Mouse (Mus musculus): ENCODE measurements around the gene Cobll1. TPM values are rescaled to one million over a fixed set of nuclear protein-coding genes. Genes with fewer than 3 reads are reported as not detected.
A peak's percentile ranks its signal among the peaks of the same experiment; 100 is the strongest.

Cobll1 gene
- total RNA-seq, 2 experiments from 2014 or later = 6.8 to 8.5 TPM

- no peak for DNase-seq (ENCODE audit: low spot score in 2 of 2)
- Histone ChIP-seq H3K4me3 (no peak overlapping the region), H3K27ac (no peak overlapping the region)
- no peak for TF ChIP-seq CTCF (conservative IDR thresholded peaks at IDR 0.05)
Measured at GRCm38 (mm10) chr2:65075840-65076239, 163.4 kb downstream of the Cobll1 start.

DNA sequence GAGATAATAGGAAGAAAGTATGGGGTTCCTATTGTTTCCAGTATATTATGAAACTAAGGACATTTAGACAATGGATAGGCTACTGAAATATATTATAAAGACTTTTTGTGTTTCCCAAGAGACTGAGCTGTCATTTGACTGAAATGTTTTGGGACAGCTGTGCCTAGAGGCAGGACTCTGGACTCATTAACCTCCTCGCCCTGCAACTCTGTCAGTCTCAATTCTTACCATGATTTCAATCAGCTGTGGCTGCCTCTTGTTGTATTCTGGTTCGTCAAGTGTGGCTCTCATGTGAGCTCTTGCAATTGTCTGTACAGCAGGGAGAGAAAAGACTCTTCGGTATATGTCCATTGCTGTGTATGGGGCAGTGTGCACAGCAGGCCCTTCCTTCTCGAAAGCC is 163.8 kb downstream of the Cobll1 start:
- H3K27ac ChIP-seq = no peak overlapping the region
- no peak for DNase-seq (ENCODE audit: low spot score in 2 of 2)
- TF ChIP-seq CTCF (conservative IDR thresholded peaks at IDR 0.05) = no peak
- no peak overlapping the region for H3K4me3 ChIP-seq

- H3K27ac ChIP-seq = 0 out of 2 replicates have a peak overlapping the region, but pooled peaks have one; percentile 4
- no peak for DNase-seq (ENCODE audit: low spot score in 2 of 2)
- no peak for TF ChIP-seq CTCF (conservative IDR thresholded peaks at IDR 0.05)
- H3K4me3 ChIP-seq = no peak overlapping the region
Measured at GRCm38 (mm10) chr2:65072205-65072604, 167.0 kb downstream of the Cobll1 start.

DNA sequence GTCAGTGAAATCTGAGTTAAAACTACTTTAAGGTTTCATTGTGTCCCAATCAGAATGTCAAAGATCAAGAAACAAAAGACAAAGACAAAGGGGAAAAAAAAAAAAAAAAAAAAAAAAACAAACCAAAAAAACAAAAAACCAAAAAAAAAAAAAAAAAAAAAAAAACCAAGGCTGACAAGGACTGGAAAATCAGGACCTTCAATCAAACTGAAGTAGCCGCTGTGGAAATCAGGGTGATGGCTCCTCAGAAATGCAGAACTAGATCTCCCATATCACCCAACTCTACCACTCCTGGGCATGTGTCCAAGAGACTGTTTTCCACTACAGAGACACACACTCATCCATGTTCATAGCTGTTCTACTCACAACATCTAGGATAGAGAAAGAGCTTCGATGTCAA is 185.4 kb downstream of the Cobll1 start:
- H3K27ac ChIP-seq = no peak overlapping the region
- no peak overlapping the region for H3K4me3 ChIP-seq
- no peak for TF ChIP-seq CTCF (conservative IDR thresholded peaks at IDR 0.05)
- DNase-seq (ENCODE audit: low spot score in 2 of 2) = no peak

DNA sequence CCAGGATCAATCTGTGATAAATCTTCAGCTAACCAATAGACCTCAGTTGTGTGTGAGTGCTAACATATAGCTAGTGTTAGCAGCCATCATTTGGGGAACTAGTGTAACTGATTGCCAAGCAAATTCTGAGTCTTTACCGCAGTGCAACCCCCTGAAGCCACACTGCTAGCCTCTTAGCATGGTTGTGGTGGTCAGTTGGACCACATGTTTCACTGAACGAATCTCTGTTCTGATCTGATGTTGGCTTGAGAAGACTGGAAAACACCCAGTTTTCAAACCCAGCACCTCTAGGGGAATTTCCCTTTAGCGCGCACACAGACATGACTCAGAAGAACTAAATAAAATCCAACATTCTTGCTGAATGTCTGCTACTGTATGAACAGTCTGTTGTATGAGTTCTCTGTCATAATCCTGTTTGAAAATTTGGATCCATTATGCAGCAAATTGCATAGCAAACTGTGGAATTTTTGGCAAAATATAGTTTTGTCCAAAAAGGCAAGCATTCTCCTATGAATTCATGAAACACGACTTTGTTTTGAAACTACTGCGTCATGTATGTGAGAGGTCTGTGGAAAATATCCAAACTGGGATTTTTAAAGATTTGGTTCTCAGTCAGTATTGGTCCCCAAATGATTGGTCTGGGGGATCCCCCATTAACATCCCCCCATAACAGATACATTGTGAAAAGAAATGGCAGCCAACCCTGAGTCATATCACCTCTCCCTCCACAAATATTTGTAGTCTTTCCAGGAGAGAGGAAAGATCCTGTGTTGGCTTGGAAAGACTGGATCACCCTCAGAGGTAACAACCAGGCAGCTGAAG is 186.8 kb downstream of the Cobll1 start:
- TF ChIP-seq CTCF (conservative IDR thresholded peaks at IDR 0.05) = no peak
- Histone ChIP-seq H3K27ac (no peak overlapping the region), H3K4me3 (no peak overlapping the region)
- DNase-seq (ENCODE audit: low spot score in 2 of 2) = no peak

DNA sequence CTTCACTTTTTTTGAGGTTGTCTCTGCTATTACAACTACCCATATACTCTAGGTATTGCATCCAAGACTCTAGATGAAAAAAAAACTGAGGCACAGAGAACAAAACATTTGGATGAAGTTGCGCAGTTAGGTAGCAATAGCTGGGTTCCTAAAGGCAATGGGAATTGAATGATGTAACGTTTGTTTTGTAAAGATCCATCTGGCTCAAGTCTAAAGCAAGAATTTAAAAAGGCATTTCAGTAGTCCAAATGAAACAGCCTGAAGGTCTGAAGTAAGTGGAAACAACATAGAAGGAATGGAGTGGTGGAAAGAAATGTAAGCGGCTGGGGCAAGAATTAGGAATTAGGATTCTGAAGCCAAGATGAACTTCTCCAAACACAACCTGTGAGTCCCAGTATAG is 188.4 kb downstream of the Cobll1 start:
- DNase-seq (ENCODE audit: low spot score in 2 of 2) = no peak
- H3K4me3 ChIP-seq = no peak overlapping the region
- H3K27ac ChIP-seq = no peak overlapping the region
- no peak for TF ChIP-seq CTCF (conservative IDR thresholded peaks at IDR 0.05)

DNA sequence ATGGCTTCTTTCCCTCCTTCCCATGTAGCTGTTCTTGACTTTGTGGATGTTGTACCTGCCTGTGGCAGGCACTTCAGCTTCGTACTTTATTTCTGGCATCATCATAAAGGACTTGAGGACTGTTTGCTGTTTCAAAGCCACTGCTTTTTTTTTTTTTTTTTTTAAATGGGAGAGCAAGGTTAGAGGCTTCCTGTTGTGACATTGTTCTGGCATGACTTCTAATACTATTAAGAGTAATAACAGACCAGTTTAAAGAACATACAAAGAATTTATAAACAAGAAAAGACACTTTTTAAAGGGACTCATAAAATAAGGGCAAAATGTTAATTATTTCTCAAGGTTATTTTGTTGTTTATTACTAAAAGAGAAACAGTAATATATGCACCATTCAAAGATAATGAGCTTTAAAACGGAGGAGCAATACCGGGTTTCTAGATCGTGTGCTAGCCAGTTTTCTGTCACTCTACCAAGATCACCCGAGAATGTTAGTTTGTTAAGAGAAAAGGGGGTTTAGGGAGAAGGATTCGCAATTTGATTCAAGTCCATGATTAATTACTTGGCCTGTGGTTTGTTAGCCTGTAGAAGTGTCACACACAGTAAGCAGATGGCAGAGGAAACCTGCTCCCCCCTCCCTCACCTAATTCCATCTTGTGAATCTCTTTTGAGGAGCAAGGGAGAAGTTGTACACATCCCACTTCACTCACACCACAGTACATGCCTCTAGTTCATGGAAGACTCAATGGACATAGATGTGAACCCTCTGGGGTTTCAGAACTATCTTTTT is 190.8 kb downstream of the Cobll1 start:
- no peak overlapping the region for H3K4me3 ChIP-seq
- TF ChIP-seq CTCF (conservative IDR thresholded peaks at IDR 0.05) = no peak
- no peak for DNase-seq (ENCODE audit: low spot score in 2 of 2)
- H3K27ac ChIP-seq = peak overlapping the region; percentile 60

Other genes starting within 250 kb of the Cobll1 start
- 10 to 100 TPM; 41.5 to 44.1 TPM for gene Grb14, start 214.4 kb downstream of the Cobll1 start, total RNA-seq (2021)
- 1 to 10 TPM; 3.1 to 3.5 TPM for gene Slc38a11, start 124.6 kb upstream of the Cobll1 start, total RNA-seq (2021)

Data from layer of hippocampus, adult 2 months (tissue).